Mouse (Mus musculus): ENCODE measurements around the gene Zdhhc18.

- no peak for TF ChIP-seq GATA1 (IDR thresholded peaks at IDR 0.05; ENCODE audit: borderline replicate concordance, low read length)
- TF ChIP-seq FLI1 (IDR thresholded peaks at IDR 0.05; ENCODE audit: low read length), result no peak
These were observed 23.3 kb downstream of the Zdhhc18 start for GRCm38 (mm10) chr4:133626621-133627020.
